Mouse (Mus musculus) forebrain, embryonic 16.5 days (tissue): ENCODE measurements at regions not wholly inside any gene's neighbourhood (a gene's known extent, or its start where the extent isn't known, plus 50 kb on each side); places are given as distances from the start of the nearest gene placed in this dataset.

ENCODE experiments used
- ATAC-seq: fragments of 200-750 bp; cut with Nextera tagmentation; 2 replicates; pipeline ENCODE4 v1.8.0; 2017; ENCODE audit warnings: mild to moderate bottlenecking, moderate library complexity
- H3K27ac ChIP-seq: fragments of 300-500 bp; sonication (generic); 2 replicates; pipeline ENCODE4 v1.5.1; 2014; ENCODE audit warnings: low read length, control low read depth
- H3K27me3 ChIP-seq: fragments of 300-500 bp; sonication (generic); replicated peaks from 2 replicates; pipeline ENCODE4 v1.6.1; 2014; ENCODE audit warnings: low read length; ENCODE audit not compliant: control insufficient read depth, insufficient read depth
- H3K36me3 ChIP-seq: fragments of 300-500 bp; sonication (generic); 2 replicates; pipeline ENCODE4 v1.6.1; 2014; ENCODE audit not compliant: control insufficient read depth, insufficient read depth
- H3K4me1 ChIP-seq: fragments of 300-500 bp; sonication (generic); replicated peaks from 2 replicates; pipeline ENCODE4 v1.6.1; 2014; ENCODE audit warnings: low read length; ENCODE audit not compliant: control insufficient read depth, insufficient read depth
- H3K4me2 ChIP-seq: fragments of 300-500 bp; sonication (generic); 2 replicates; pipeline ENCODE4 v1.6.1; 2014; ENCODE audit warnings: mild to moderate bottlenecking, low read length, control low read depth
- H3K4me3 ChIP-seq: fragments of 300-500 bp; sonication (generic); replicated peaks from 2 replicates; pipeline ENCODE4 v1.5.1; 2014; ENCODE audit warnings: mild to moderate bottlenecking, low read length, control low read depth
- H3K9ac ChIP-seq: fragments of 300-500 bp; sonication (generic); replicated peaks from 2 replicates; pipeline ENCODE4 v1.6.1; 2014; ENCODE audit warnings: low read depth, low read length, control low read depth
- H3K9me3 ChIP-seq: fragments of 300-500 bp; sonication (generic); 2 replicates; pipeline ENCODE4 v1.6.1; 2016; ENCODE audit warnings: low read length; ENCODE audit not compliant: control insufficient read depth
- WGBS: fragments of 180-500 bp; shearing (Covaris S2); extraction: QIAGEN DNeasy Blood & Tissue Kit; methylation state at CpG from one replicate; pipeline ENCODE4 v1.1.7; 2014; 5-methylcytosine and 5-hydroxymethylcytosine counted together

DNA sequence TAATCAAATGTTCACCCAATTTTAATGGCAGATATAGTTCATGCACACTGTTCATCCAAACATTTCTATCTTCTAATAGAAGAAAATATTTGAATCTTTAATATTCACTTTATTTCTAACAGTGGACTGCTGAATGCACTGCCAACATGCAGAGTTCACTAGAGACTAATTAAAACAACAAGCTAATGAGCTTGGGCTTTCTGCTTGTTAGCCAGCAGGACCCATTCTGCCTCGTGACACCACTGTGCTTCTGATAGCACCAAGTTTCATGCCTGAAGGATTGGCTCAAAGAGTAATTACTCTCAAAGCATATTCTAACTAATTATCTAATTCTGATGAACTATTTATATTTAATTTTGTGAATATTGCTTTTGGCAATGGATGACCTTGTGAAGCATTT lies 1532.8 kb upstream of the Cntnap5a start:
- Histone ChIP-seq H3K27me3 (no peaks in the 10 kb centered on the region), H3K4me3 (no peak overlapping the region), H3K36me3 (no peaks in the 10 kb centered on the region), H3K9me3 (no peaks in the 10 kb centered on the region), H3K9ac (no peak overlapping the region), H3K4me2 (no peak overlapping the region), H3K27ac (no peak overlapping the region), H3K4me1 (no peaks in the 10 kb centered on the region)
- peak; percentile 64; the same call in 1 of the 2 replicates for ATAC-seq
- WGBS, result 20% methylated on average over 1 of the region's 1 CpGs

DNA sequence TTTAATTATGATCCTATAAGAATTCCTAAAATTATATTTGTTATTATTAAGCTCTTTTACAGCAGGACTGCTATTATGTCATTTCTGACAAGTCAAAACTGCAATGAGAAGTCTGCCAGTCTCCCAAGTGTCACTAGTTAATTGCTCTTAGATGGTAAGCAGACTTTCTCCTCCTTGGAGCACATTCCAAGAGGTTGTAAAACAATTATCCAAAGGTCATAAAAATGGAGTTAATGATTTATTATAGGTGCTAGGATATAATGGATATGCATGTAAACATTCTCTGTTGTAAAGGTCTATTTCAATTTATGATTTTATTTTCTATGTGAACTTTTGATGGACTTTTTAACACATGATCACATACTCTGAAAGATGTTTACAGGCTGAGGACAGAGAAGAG lies 1531.7 kb upstream of the Cntnap5a start:
- no peak overlapping the region for H3K4me2 ChIP-seq
- H3K27ac ChIP-seq, result no peak overlapping the region
- no peaks in the 10 kb centered on the region for H3K27me3 ChIP-seq
- no peak overlapping the region for H3K9ac ChIP-seq
- no peak overlapping the region for H3K4me3 ChIP-seq
- no peak for ATAC-seq
- no peaks in the 10 kb centered on the region for H3K36me3 ChIP-seq
- H3K9me3 ChIP-seq, result no peaks in the 10 kb centered on the region
- H3K4me1 ChIP-seq, result no peaks in the 10 kb centered on the region
